Mouse (Mus musculus): ENCODE measurements around the gene Pkhd1. TPM values are rescaled to one million over a fixed set of nuclear protein-coding genes. Genes with fewer than 3 reads are reported as not detected.

The Pkhd1 gene
- polyA plus RNA-seq, 1 experiment from 2014 or later, result 0.20 TPM

GRCm38 (mm10) chr1:20058245-20058644 lies 559.6 kb downstream of the Pkhd1 start:
- no peak overlapping the region for H3K27ac ChIP-seq
- no peaks in the 10 kb centered on the region for H3K4me1 ChIP-seq
- H3K27me3 ChIP-seq, result no peaks in the 10 kb centered on the region
- no peak overlapping the region for H3K9ac ChIP-seq
- WGBS, result 45% methylated on average over 3 of the region's 3 CpGs
- no peak overlapping the region for H3K4me2 ChIP-seq
- no peaks in the 10 kb centered on the region for H3K36me3 ChIP-seq
- H3K9me3 ChIP-seq, result no peaks in the 10 kb centered on the region
- no peak overlapping the region for H3K4me3 ChIP-seq
- no peak for ATAC-seq (ENCODE audit: insufficient number of reproducible peaks, low FRiP score, low TSS enrichment, low read depth)

- 76% methylated on average over 3 of the region's 3 CpGs for WGBS
- no peak overlapping the region for H3K4me3 ChIP-seq
- no peaks in the 10 kb centered on the region for H3K27me3 ChIP-seq
- no peak overlapping the region for H3K9ac ChIP-seq
- H3K36me3 ChIP-seq, result no peaks in the 10 kb centered on the region
- H3K4me2 ChIP-seq, result no peak overlapping the region
- no peaks in the 10 kb centered on the region for H3K4me1 ChIP-seq
- no peak overlapping the region for H3K27ac ChIP-seq
- no peak for ATAC-seq (ENCODE audit: insufficient number of reproducible peaks, low FRiP score, low TSS enrichment, low read depth)
- H3K9me3 ChIP-seq, result no peaks in the 10 kb centered on the region
Observed at GRCm38 (mm10) chr1:20039389-20039788, 578.5 kb downstream of the Pkhd1 start.

- no peak for ATAC-seq (ENCODE audit: insufficient number of reproducible peaks, low FRiP score, low TSS enrichment, low read depth)
- Histone ChIP-seq H3K9me3 (no peaks in the 10 kb centered on the region), H3K9ac (no peak overlapping the region), H3K4me3 (no peak overlapping the region), H3K27me3 (no peaks in the 10 kb centered on the region), H3K27ac (no peak overlapping the region), H3K4me2 (no peak overlapping the region), H3K4me1 (no peaks in the 10 kb centered on the region), H3K36me3 (no peaks in the 10 kb centered on the region)
- WGBS, result 78% methylated on average over 7 of the region's 7 CpGs
Observed at GRCm38 (mm10) chr1:20035277-20035676, 582.6 kb downstream of the Pkhd1 start.

- no peak overlapping the region for H3K4me3 ChIP-seq
- H3K4me2 ChIP-seq, result no peak overlapping the region
- H3K9ac ChIP-seq, result no peak overlapping the region
- no peaks in the 10 kb centered on the region for H3K36me3 ChIP-seq
- no peaks in the 10 kb centered on the region for H3K27me3 ChIP-seq
- H3K4me1 ChIP-seq, result no peaks in the 10 kb centered on the region
- no peak overlapping the region for H3K27ac ChIP-seq
- WGBS, result 74% methylated on average over 8 of the region's 8 CpGs
- no peak for ATAC-seq (ENCODE audit: insufficient number of reproducible peaks, low FRiP score, low TSS enrichment, low read depth)
- no peaks in the 10 kb centered on the region for H3K9me3 ChIP-seq
Observed at GRCm38 (mm10) chr1:20018198-20018925, 599.5 kb downstream of the Pkhd1 start.

GRCm38 (mm10) chr1:20017619-20018018 lies 600.2 kb downstream of the Pkhd1 start:
- 80% methylated on average over 4 of the region's 4 CpGs for WGBS

More at GRCm38 (mm10) chr1:20017619-20018018, 600.2 kb downstream of the Pkhd1 start:
- H3K4me3 ChIP-seq, result no peak overlapping the region
- H3K4me1 ChIP-seq, result no peaks in the 10 kb centered on the region
- H3K9ac ChIP-seq, result no peak overlapping the region
- no peak for ATAC-seq (ENCODE audit: insufficient number of reproducible peaks, low FRiP score, low TSS enrichment, low read depth)
- H3K4me2 ChIP-seq, result no peak overlapping the region
- no peaks in the 10 kb centered on the region for H3K9me3 ChIP-seq
- no peak overlapping the region for H3K27ac ChIP-seq
- H3K36me3 ChIP-seq, result no peaks in the 10 kb centered on the region
- no peaks in the 10 kb centered on the region for H3K27me3 ChIP-seq

Other genes with a start within 250 kb of the Pkhd1 start
- not detected in 2 replicates for gene Il17a, start 112.8 kb upstream of the Pkhd1 start, polyA plus RNA-seq (2015; fragmentation: Nextera tagmentation; extraction: Ambion mirVana)
- 0.37 TPM in 1 of 2 replicates, not detected in the other for gene Il17f, start 172.6 kb upstream of the Pkhd1 start, polyA plus RNA-seq (2015; fragmentation: Nextera tagmentation; extraction: Ambion mirVana)
- 115 and 118 TPM in 2 replicates for gene Mcm3, start 202.2 kb upstream of the Pkhd1 start, polyA plus RNA-seq (2015; fragmentation: Nextera tagmentation; extraction: Ambion mirVana)